Mouse (Mus musculus) embryonic facial prominence, embryonic 12.5 days (tissue): Measurements from ENCODE around the gene Focad. TPM values are rescaled to one million over a fixed set of nuclear protein-coding genes. Genes with fewer than 3 reads are reported as not detected.

Experiments used
- ATAC-seq: fragments of 200-750 bp; cut with Nextera tagmentation; 2 replicates; pipeline ENCODE4 v1.8.0; 2017; ENCODE audit not compliant: insufficient number of reproducible peaks, insufficient read depth, low FRiP score, low TSS enrichment
- H3K27ac ChIP-seq: fragments of 300-500 bp; sonication (generic); 2 replicates; pipeline ENCODE4 v1.5.1; 2016; ENCODE audit warnings: mild to moderate bottlenecking
- H3K27me3 ChIP-seq: fragments of 300-500 bp; sonication (generic); 2 replicates; pipeline ENCODE4 v1.6.1; 2016; ENCODE audit warnings: mild to moderate bottlenecking, moderate library complexity
- H3K36me3 ChIP-seq: fragments of 300-500 bp; sonication (generic); 2 replicates; pipeline ENCODE4 v1.6.1; 2016; ENCODE audit warnings: mild to moderate bottlenecking
- H3K4me1 ChIP-seq: fragments of 300-500 bp; sonication (generic); 2 replicates; pipeline ENCODE4 v1.6.1; 2016
- H3K4me2 ChIP-seq: fragments of 300-500 bp; sonication (generic); replicated peaks from 2 replicates; pipeline ENCODE4 v1.6.1; 2016; ENCODE audit warnings: mild to moderate bottlenecking, moderate library complexity
- H3K4me3 ChIP-seq: fragments of 300-500 bp; sonication (generic); 2 replicates; pipeline ENCODE4 v1.5.1; 2016; ENCODE audit warnings: mild to moderate bottlenecking
- H3K9ac ChIP-seq: fragments of 300-500 bp; sonication (generic); 2 replicates; pipeline ENCODE4 v1.6.1; 2016; ENCODE audit warnings: mild to moderate bottlenecking, moderate library complexity
- H3K9me3 ChIP-seq: fragments of 300-500 bp; sonication (generic); 2 replicates; pipeline ENCODE4 v1.6.1; 2016; ENCODE audit warnings: mild to moderate bottlenecking, moderate library complexity
- WGBS: fragments of 180-500 bp; shearing (Covaris S2); methylation state at CpG from one replicate; pipeline ENCODE4 v1.1.7; 2016; 5-methylcytosine and 5-hydroxymethylcytosine counted together
- polyA plus RNA-seq: library from polyadenylated mRNA; unstranded; fragments of >200 nt; fragmentation: Nextera tagmentation; extraction: Ambion mirVana; gene quantifications from 2 replicates; pipeline ENCODE4 v1.2.1, GENCODE M21; 2016

The Focad gene
- polyA plus RNA-seq, 1 experiment from 2014 or later, result 15.4 TPM

DNA sequence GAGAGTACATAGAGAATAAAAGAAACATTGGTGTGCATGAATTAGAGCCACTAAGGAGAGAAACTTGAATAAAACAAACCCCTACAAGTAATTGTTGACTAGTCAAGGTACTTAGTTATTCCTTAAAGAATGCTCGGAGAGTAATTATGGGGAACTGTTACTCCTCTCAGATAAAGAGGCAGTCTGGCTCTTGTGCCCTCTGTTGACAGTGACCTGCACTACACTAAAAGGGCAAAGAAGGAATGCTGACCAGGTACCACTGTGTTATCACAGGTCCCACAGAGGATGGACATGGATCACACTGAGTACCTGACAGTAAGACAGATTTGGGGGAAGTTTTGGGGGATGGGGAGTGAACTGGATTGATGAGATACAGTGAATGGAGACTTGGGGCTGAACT, 95.1 kb downstream of the Focad start:
- H3K4me3 ChIP-seq, result no peak overlapping the region
- no peak overlapping the region for H3K27ac ChIP-seq
- no peak for ATAC-seq
- H3K9me3 ChIP-seq, result no peaks in the 10 kb centered on the region
- H3K4me1 ChIP-seq, result no peaks in the 10 kb centered on the region
- WGBS, result 82% methylated on average over 1 of the region's 1 CpGs
- no peaks in the 10 kb centered on the region for H3K27me3 ChIP-seq
- H3K9ac ChIP-seq, result no peak overlapping the region
- H3K4me2 ChIP-seq, result no peak overlapping the region
- no peaks in the 10 kb centered on the region for H3K36me3 ChIP-seq

GRCm38 (mm10) chr4:88194256-88194655, 99.8 kb downstream of the Focad start:
- no peak for ATAC-seq
- 86% methylated on average over 5 of the region's 5 CpGs for WGBS
- H3K27ac ChIP-seq, result no peak overlapping the region

GRCm38 (mm10) chr4:88195898-88196495, 101.6 kb downstream of the Focad start:
- no peaks in the 10 kb centered on the region for H3K9me3 ChIP-seq
- no peak overlapping the region for H3K9ac ChIP-seq
- H3K4me3 ChIP-seq, result no peak overlapping the region
- no peaks in the 10 kb centered on the region for H3K4me1 ChIP-seq
- 84% methylated on average over 4 of the region's 4 CpGs for WGBS
- H3K36me3 ChIP-seq, result no peaks in the 10 kb centered on the region
- no peak overlapping the region for H3K4me2 ChIP-seq
- no peaks in the 10 kb centered on the region for H3K27me3 ChIP-seq
- no peak for ATAC-seq
- H3K27ac ChIP-seq, result no peak overlapping the region

More at GRCm38 (mm10) chr4:88194256-88194655, 99.8 kb downstream of the Focad start:
- Histone ChIP-seq H3K4me1 (no peaks in the 10 kb centered on the region), H3K4me2 (no peak overlapping the region), H3K4me3 (no peak overlapping the region), H3K36me3 (no peaks in the 10 kb centered on the region), H3K27me3 (no peaks in the 10 kb centered on the region), H3K9ac (no peak overlapping the region), H3K9me3 (no peaks in the 10 kb centered on the region)

- no peaks in the 10 kb centered on the region for H3K9me3 ChIP-seq
- H3K27ac ChIP-seq, result no peak overlapping the region
- ATAC-seq, result no peak
- H3K9ac ChIP-seq, result no peak overlapping the region
- H3K4me2 ChIP-seq, result no peak overlapping the region
- H3K4me1 ChIP-seq, result no peaks in the 10 kb centered on the region
- 89% methylated on average over 4 of the region's 4 CpGs for WGBS
- H3K36me3 ChIP-seq, result no peaks in the 10 kb centered on the region
- no peaks in the 10 kb centered on the region for H3K27me3 ChIP-seq
- H3K4me3 ChIP-seq, result no peak overlapping the region
These were observed 102.1 kb downstream of the Focad start for GRCm38 (mm10) chr4:88196500-88196912.

- H3K4me2 ChIP-seq, result no peak overlapping the region
- no peaks in the 10 kb centered on the region for H3K27me3 ChIP-seq
- H3K4me1 ChIP-seq, result no peaks in the 10 kb centered on the region
- no peak overlapping the region for H3K9ac ChIP-seq
- no peak overlapping the region for H3K27ac ChIP-seq
- 74% methylated on average over 5 of the region's 5 CpGs for WGBS
- no peaks in the 10 kb centered on the region for H3K36me3 ChIP-seq
- H3K9me3 ChIP-seq, result no peaks in the 10 kb centered on the region
- no peak overlapping the region for H3K4me3 ChIP-seq
- ATAC-seq, result no peak
These were observed 102.8 kb downstream of the Focad start for GRCm38 (mm10) chr4:88197244-88197643.

DNA sequence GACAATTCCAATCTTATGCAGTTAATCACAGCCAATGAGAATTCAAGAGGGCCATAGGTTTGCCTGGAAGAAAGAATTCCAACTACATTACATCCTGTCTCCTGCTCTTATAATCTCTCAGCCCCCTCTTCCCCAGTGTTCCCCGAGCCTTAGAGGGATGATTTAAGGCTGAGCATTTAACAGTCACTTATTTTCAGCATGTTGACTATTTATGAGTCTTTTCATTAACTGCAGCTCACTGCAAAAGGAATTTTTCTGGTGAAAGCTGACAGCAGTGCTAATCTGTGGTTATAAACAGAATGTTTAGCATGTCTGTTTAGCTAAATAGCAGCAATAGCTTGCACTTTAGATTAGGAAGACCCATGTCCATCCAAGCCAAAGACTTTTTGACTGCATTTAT, 104.8 kb downstream of the Focad start:
- Histone ChIP-seq H3K9ac (no peak overlapping the region), H3K4me1 (no peaks in the 10 kb centered on the region), H3K27me3 (no peaks in the 10 kb centered on the region), H3K4me3 (no peak overlapping the region), H3K27ac (no peak overlapping the region), H3K36me3 (no peaks in the 10 kb centered on the region), H3K9me3 (no peaks in the 10 kb centered on the region), H3K4me2 (no peak overlapping the region)
- ATAC-seq, result no peak
- 88% methylated on average over 1 of the region's 1 CpGs for WGBS

DNA sequence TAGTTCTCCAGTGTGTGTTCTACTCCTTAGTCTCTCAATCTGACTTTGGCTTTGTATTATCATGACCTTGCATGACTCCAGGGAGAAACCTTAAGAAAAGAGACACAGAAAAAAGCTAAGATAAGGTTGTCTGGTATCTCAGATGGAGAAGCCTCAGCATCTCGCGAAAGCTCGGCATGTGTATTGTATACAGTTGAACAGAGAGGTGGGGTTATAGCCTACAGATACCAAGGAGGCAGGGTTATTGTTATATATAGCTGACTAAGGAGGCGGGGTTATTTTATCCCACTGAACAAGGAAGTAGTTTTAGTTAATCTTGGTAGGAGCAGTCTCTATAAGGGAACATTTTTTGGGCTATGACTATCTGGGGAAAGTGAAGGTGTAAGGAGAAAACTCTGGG, 106.6 kb downstream of the Focad start:
- Histone ChIP-seq H3K4me3 (no peak overlapping the region), H3K9me3 (no peaks in the 10 kb centered on the region), H3K4me1 (no peaks in the 10 kb centered on the region), H3K9ac (no peak overlapping the region), H3K27me3 (no peaks in the 10 kb centered on the region), H3K27ac (no peak overlapping the region), H3K36me3 (no peaks in the 10 kb centered on the region), H3K4me2 (no peak overlapping the region)
- no peak for ATAC-seq
- 93% methylated on average over 4 of the region's 4 CpGs for WGBS

DNA sequence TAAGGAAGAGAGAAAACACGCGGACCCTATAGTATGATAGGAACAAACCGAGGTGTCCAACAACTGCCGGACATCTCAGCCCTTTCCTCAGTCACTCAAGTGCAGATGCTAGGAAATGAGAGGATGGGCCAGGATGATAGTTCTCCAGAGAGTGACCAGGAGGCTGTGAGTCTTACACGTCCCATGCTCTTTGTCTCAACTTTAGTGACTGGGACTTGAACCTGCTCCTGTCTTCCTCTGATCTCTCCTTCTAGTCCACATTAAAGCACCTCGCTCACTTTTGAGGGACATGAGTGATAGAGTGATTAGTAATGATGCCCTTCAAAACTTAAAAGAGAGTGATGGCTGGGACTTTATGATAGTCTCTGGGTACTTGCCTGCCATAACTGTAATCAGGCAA, 114.2 kb downstream of the Focad start:
- Histone ChIP-seq H3K36me3 (no peaks in the 10 kb centered on the region), H3K9ac (no peak overlapping the region), H3K4me1 (peaks cover 4% of the 10 kb centered on the region; the same call in 1 of the 2 replicates), H3K9me3 (no peaks in the 10 kb centered on the region), H3K4me3 (no peak overlapping the region), H3K27me3 (no peaks in the 10 kb centered on the region), H3K4me2 (no peak overlapping the region), H3K27ac (no peak overlapping the region)
- 94% methylated on average over 6 of the region's 6 CpGs for WGBS
- ATAC-seq, result no peak

- H3K36me3 ChIP-seq, result no peaks in the 10 kb centered on the region
- WGBS, result 68% methylated on average over 3 of the region's 3 CpGs
- H3K27me3 ChIP-seq, result no peaks in the 10 kb centered on the region
- no peaks in the 10 kb centered on the region for H3K9me3 ChIP-seq
- H3K9ac ChIP-seq, result no peak overlapping the region
- H3K4me3 ChIP-seq, result no peak overlapping the region
- ATAC-seq, result no peak
- H3K4me2 ChIP-seq, result no peak overlapping the region
- H3K4me1 ChIP-seq, result peaks cover 4% of the 10 kb centered on the region; the same call in 1 of the 2 replicates
- H3K27ac ChIP-seq, result no peak overlapping the region
These were observed 115.0 kb downstream of the Focad start for GRCm38 (mm10) chr4:88209351-88209814.

- Histone ChIP-seq H3K9me3 (no peaks in the 10 kb centered on the region), H3K9ac (no peak overlapping the region), H3K36me3 (no peaks in the 10 kb centered on the region), H3K4me3 (no peak overlapping the region), H3K4me2 (no peak overlapping the region), H3K27ac (no peak overlapping the region), H3K4me1 (peaks cover 4% of the 10 kb centered on the region; the same call in 1 of the 2 replicates), H3K27me3 (no peaks in the 10 kb centered on the region)
- ATAC-seq, result no peak
- WGBS, result 85% methylated on average over 6 of the region's 6 CpGs
These were observed 116.2 kb downstream of the Focad start for GRCm38 (mm10) chr4:88210602-88211001.

GRCm38 (mm10) chr4:88211200-88211885, 116.9 kb downstream of the Focad start:
- 86% methylated on average over 2 of the region's 2 CpGs for WGBS
- Histone ChIP-seq H3K4me2 (no peak overlapping the region), H3K4me1 (peaks cover 4% of the 10 kb centered on the region; the same call in 1 of the 2 replicates), H3K27ac (no peak overlapping the region), H3K36me3 (no peaks in the 10 kb centered on the region), H3K9me3 (no peaks in the 10 kb centered on the region), H3K4me3 (no peak overlapping the region), H3K9ac (no peak overlapping the region), H3K27me3 (no peaks in the 10 kb centered on the region)
- ATAC-seq, result no peak

DNA sequence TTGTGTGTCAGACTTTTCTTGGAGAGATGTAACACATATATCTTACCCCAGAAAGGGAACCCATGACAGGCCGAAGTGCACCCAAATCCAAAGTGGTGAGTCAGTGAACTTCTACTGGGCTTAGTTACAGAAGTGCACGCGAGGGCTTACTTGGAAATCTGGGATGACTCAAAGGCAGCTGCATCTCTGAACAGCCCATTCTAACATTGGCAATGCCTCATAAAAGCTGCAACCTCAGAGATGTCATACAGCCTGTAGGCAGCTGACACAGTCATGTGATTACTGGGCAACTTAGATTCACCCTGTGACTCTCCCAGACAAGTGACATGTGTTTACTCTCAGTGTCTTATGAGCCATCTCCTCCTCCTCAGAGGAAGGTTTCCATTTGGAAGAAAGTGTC, 119.5 kb downstream of the Focad start:
- no peaks in the 10 kb centered on the region for H3K9me3 ChIP-seq
- peaks cover 4% of the 10 kb centered on the region; the same call in 1 of the 2 replicates for H3K4me1 ChIP-seq
- H3K4me3 ChIP-seq, result no peak overlapping the region
- H3K27ac ChIP-seq, result no peak overlapping the region
- H3K4me2 ChIP-seq, result no peak overlapping the region
- WGBS, result 96% methylated on average over 3 of the region's 3 CpGs
- no peak for ATAC-seq
- no peaks in the 10 kb centered on the region for H3K27me3 ChIP-seq
- H3K36me3 ChIP-seq, result no peaks in the 10 kb centered on the region
- no peak overlapping the region for H3K9ac ChIP-seq
